Mouse (Mus musculus) 3134 (cell line): ENCODE results near the gene Dtx3l.
A peak's percentile ranks its signal among the peaks of the same experiment; 100 is the strongest.
"Not testable (repeated sequence)": the region's sequence is repeated elsewhere in the genome, so short reads cannot be mapped to it uniquely, and the experiment has no call there.

ENCODE experiments used
- DNase-seq: peaks from one replicate; pipeline ENCODE4 v3.0.0-alpha.2; 2011; ENCODE audit warnings: low spot score; ENCODE audit not compliant: insufficient read length; ENCODE audit errors: extremely low read depth

The Dtx3l gene

DNA sequence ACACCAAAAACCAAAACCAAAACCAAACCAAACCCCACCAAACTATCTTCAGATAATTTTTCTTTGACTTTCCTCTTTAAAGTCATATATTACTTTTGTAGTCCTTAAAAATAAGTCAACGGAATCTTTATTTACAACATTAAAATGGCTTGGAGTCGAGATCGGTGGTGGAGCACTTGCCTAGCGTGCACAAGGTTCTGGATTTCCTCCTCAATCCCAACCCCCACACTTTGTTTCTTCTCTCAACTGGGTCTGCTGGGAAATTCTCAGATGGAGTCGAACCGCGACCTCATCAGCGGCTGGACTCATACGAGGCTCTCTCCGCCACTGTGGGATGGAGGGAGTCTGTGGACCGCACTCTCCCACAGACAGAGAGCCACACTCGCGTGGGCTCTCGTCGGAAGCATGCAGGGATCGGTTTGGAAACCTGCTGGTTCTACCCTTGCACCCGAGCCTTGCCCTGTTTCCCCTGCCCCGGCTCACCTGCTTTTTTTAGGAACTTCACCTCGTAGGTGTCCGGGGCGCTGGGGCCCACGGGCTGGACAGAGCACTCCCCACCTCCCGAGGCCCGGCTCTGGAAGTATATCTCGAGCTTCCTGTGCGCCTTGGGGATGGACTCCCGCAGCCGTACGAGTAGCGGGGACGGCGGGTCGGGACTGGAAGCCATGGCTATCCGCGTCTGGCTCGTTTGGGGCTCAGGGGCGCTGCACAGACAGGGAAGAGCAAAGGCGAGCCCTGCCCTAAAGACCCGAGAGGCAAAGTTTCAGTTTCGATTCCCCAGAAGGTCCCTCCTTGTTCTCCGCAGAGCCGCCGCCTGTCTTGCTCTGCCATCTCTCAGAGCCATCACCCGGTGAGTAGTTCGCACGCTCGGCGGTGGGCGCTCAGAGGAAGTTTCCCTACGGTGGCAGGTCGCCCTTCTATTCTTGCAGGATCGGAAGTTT is at the start of gene Dtx3l, which contains the start of gene Parp9:
Gene Dtx3l, minus strand, starts transcription at position 941 of the 941 bp plus-strand sequence.
Gene Parp9, plus strand, starts transcription at position 260 of the 941 bp plus-strand sequence.
- DNase-seq = peak; percentile 77

GRCm38 (mm10) chr16:35987930-35988329 is 49.0 kb upstream of the Dtx3l start:
- DNase-seq = no peak

GRCm38 (mm10) chr16:35984471-35984870 is 45.5 kb upstream of the Dtx3l start:
- DNase-seq = no peak

GRCm38 (mm10) chr16:35983517-35984101 is 44.7 kb upstream of the Dtx3l start:
- DNase-seq = peak; percentile 67

- DNase-seq = peak; percentile 94
These were observed 44.1 kb upstream of the Dtx3l start for GRCm38 (mm10) chr16:35982902-35983516.

- peak; percentile 3 for DNase-seq
These were observed 43.6 kb upstream of the Dtx3l start for GRCm38 (mm10) chr16:35982506-35982901.

- peak; percentile 91 for DNase-seq
These were observed 42.4 kb upstream of the Dtx3l start for GRCm38 (mm10) chr16:35981363-35981821.

- DNase-seq = not testable (repeated sequence)
These were observed 39.5 kb upstream of the Dtx3l start, which contains the start of gene Kpna1 for GRCm38 (mm10) chr16:35978450-35978849. Gene Kpna1 (plus strand): TSS chr16:35978750.

DNA sequence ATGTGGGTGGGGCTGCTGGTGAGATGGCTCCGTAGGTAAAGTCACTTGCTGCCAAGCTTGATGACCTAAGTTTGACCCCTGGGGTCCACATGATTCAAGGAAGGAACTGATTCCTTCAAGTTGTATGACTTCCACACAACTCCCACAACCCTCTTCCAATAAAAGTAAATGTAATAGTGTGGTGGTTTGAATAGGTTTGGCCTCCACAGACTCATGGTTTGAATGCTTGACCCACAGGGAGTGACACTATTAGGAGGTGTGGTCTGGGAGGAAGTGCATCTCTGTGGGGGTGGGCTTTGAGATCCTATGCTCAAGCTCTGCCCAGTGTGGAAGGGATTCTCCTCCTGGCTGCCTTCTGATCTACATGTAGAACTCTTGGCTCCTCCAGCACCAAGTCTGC is 35.1 kb upstream of the Dtx3l start:
- DNase-seq = no peak

GRCm38 (mm10) chr16:35968149-35968548 is 29.2 kb upstream of the Dtx3l start:
- no peak for DNase-seq

GRCm38 (mm10) chr16:35967319-35967718 is 28.4 kb upstream of the Dtx3l start:
- no peak for DNase-seq

- DNase-seq = no peak
These were observed 27.6 kb upstream of the Dtx3l start for GRCm38 (mm10) chr16:35966411-35967115.

GRCm38 (mm10) chr16:35965991-35966390 is 27.0 kb upstream of the Dtx3l start:
- DNase-seq = not testable (repeated sequence)

- DNase-seq = no peak
These were observed 13.7 kb upstream of the Dtx3l start for GRCm38 (mm10) chr16:35952628-35953130.

GRCm38 (mm10) chr16:35951216-35951615 is 12.3 kb upstream of the Dtx3l start:
- DNase-seq = no peak

DNA sequence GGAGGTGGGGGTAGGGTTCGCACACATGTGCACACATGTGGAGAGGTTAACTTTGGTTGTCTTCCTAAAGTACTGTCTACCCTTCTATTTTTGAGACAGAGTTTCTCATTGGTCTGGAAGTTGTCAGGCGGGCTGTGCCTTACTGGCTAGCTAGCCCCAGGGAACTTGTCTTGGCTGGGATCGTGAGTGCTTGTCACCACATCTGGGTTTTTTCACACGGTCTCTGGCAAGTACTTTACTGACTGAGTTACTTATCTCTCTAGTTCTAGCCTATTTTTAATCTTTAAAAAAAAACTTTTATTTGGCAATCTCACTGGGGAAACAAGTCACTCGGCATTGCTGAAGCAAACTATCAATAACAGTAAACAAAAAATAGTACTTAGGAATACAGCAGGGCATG is 10.3 kb upstream of the Dtx3l start:
- no peak for DNase-seq

- DNase-seq = peak; percentile 26
These were observed 2.4 kb upstream of the Dtx3l start for GRCm38 (mm10) chr16:35941382-35941781.

- DNase-seq = peak; percentile 73
These were observed 739 bp upstream of the Dtx3l start for GRCm38 (mm10) chr16:35939690-35940089.

DNA sequence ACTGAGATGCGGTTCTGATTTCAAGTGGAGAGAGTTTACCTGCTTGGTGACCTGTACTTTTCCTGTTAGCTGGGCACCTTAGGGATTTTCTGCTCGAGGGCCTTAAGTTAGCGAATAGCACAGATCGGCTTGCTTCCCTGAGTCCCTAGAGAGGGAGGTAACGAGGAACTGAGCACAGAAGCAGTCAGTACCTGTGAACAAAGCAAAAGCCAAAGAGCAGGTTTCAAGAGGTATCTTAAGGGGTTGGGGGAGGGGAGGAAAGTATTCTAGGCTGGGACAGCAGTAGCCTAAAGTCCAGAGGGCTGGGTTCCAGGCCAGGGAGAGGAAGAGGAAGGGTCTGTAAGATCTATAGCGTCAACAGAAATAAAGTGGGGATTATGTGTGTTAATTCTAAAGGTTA is 310 bp upstream of the Dtx3l start:
- DNase-seq = no peak

DNA sequence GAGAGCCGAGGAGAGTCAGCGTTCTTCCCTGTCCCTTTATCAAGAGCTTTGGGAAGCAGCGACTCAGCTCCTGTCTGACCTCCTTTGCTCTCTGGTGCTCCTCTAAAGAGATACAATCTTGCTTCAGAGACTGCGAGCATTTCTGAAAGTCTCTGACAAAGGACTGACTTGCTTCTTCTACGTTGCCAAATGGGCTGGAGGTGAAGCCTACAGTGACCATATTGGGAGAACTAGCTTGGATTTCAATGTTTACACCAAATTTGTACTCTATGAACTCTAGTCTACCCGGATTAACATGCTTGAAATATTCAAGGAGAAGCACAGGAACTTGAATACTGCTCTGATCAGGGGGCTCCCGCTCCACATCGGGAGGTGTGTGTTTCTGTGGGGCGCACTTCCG is 5.8 kb downstream of the Dtx3l start:
- DNase-seq = no peak
